Mouse (Mus musculus) MEL-GATA-1-ER (cell line): ENCODE data around the gene Fam214b.

Experiments used
- DNase-seq: peaks from one replicate; pipeline ENCODE4 v3.0.0-alpha.2; 2012; ENCODE audit warnings: low read depth; ENCODE audit errors: extremely low read depth

Gene Fam214b

DNA sequence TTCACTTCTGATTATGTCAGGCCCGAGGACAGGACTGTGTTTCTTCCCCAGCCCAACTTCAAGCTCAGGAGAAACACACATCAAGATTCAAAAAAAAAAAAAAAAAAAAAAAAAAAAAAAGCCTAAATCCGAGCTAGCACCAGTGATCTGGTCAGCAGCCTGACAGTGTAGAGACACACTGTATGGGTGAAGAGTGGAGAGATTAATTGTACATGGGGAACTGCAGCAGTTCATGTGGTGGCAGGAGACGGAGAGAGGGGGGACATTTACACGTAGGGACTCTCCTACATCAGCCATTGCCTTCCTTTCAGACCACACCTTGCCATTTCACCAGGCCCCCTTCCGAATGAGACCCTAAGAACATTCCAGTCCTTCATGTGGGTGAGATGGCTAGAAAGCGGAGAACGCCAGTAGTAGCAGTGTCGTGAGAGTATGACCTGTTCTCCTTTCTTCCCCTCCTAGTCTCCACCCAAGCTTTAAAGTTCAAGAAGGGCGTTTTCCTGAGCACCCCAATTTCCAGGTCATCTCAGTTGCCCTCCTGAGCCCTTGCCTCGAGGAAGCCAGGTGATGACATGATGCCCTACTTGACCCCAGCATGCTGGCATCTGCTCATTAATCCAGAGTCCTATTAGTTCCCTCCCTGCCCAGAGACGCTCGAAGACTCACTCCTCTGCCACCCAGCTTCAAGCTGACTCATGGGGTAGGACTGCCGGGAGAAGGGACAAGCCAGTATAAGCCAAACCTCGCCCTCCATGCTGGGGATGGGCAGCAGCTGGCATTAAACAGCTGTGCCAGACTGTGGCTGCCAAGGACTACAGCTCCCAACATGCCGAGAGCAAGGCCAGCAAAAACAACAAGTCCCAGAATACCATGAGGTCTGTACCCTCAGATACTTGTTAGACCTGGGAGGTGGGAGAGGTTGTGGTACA lies 7.2 kb downstream of the Fam214b start:
- DNase-seq: no peak

GRCm38 (mm10) chr4:43037860-43038566 lies 8.0 kb downstream of the Fam214b start:
- peak; percentile 86 for DNase-seq

DNA sequence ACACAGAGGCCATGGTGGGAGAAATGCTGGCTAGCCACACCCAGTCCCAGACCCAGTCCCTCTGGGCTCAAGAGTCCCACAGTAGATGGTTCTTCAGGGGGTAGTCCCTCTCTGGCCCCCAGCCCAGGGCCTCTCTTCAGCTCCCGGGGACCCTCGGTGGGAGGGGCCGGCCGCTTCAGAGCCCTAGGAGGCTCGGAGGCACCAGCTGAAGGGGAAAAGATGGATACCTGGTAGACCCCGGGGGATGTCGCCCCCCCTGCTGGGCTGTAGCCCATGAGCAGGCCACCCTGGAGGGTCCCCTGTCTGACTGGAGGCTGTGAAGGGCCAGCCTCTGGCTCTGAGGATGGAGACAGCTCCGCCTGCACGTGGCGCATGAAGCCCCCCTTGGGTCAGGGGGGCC lies 9.7 kb downstream of the Fam214b start:
- no peak for DNase-seq

- no peak for DNase-seq
Observed at GRCm38 (mm10) chr4:43035851-43036250, 10.2 kb downstream of the Fam214b start.

GRCm38 (mm10) chr4:43033481-43033880 lies 12.5 kb downstream of the Fam214b start:
- no peak for DNase-seq

- no peak for DNase-seq
Observed at GRCm38 (mm10) chr4:43032501-43032900, 13.5 kb downstream of the Fam214b start.

GRCm38 (mm10) chr4:43031237-43031995 lies 14.6 kb downstream of the Fam214b start, which contains the start of gene Stoml2:
Gene Stoml2 (minus strand): TSS chr4:43031710.
- peak; percentile 89 for DNase-seq

DNA sequence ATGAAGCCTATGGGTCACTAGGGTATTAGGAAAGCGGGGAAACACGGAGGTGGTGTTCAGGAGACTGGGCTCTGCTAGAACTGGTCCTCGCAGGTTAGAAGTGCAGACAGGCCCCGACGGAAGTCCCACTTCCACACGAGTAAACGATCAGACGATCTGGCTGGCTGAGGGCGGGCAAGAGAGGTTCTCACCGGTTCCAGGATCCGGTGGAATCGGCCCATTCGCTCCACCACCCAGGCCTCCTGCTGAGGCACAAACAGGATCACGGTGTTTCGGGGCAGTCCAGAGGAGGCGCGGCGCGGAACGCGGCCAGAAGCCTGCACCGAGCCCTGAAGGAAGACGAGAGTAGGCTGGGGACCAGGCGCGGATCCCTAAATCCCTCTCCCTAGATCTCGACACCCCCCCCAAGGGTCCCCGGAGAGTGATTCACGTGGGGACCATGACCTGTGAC lies 15.2 kb downstream of the Fam214b start:
- no peak for DNase-seq

- no peak for DNase-seq
Observed at GRCm38 (mm10) chr4:43030352-43030751, 15.7 kb downstream of the Fam214b start.

GRCm38 (mm10) chr4:43029749-43030148 lies 16.3 kb downstream of the Fam214b start:
- DNase-seq: no peak

DNA sequence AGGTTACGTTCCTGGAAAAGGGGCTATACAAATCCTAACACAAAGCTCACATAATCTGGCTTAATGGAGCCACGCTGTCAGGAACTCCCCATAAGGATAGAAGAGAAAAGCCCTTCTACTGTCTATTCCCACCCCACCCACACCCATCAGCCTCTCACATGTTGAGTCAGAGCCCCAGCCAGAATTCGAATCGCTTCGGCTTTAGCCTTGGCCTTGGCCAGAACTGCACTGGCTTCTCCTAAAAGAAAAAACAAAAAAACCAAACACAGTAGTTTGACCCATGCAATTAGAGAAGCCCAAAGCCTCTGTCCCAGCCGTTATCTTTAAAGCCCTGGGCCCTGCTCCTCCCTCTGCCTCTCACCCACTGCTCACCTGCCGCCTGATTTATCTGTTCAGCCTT lies 16.9 kb downstream of the Fam214b start:
- no peak for DNase-seq

DNA sequence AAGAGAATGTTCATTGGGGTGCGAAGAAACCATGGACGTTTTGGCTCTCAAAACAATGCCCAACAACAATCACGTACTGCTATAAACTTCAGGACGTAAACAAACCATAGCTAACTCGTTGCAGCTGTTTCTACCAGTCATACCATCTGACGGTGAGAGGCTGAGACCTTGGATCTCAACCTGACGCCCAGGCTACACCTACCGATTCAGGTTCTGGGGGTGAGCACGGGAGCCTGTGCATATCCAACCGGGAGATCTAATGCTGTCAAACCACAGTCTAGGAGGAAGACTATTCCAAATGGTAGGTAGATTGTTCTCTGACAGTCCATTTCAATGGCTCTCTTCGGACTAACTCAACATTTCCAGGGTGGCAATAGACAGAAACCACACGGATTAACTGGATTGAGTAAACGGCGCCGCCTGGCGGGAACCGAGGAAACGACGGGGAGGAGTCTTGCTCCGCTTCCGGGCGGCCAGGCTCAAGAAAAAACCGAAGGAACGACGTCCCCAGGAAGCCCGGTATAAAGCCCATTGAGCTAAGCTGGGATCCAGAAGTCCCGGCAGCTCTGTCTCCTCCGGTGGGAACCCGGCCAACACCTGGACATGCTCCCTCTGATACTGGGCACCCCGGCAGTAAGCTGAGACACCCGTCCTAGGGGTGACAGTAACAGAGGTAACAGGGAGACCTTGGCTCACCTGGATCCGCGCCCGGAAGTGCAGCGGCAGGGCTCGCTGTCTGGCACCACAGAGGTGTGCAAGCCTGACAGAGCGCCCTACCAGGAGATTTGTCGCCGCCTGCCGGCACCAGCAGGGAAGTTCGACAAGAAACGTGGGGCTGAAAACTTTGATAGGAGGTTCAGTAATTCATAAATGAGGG lies 20.7 kb downstream of the Fam214b start, which contains the start of gene Pigo:
Gene Pigo, minus strand, starts transcription at position 736 of the 877 bp plus-strand sequence.
- peak; percentile 78 for DNase-seq

DNA sequence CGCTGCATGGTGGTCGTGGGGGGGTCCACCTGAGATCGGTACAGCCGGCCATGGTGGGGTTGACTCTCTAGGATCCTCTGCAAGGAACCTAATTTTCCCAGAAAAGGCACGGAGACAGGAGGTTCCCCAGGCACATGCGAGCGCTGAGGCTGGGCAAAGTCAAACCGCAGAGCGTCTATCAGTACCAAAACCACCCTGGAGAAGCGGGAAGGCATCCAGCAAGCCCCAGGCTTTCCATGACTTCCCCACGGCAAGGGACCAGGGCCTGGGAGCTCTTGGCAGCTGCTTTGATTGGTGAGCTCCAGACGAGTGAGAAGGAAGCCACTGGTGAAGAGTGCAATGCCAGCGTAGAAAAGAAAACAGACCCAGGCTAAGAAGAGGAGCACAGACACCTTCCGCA lies 21.3 kb downstream of the Fam214b start:
- no peak for DNase-seq

DNA sequence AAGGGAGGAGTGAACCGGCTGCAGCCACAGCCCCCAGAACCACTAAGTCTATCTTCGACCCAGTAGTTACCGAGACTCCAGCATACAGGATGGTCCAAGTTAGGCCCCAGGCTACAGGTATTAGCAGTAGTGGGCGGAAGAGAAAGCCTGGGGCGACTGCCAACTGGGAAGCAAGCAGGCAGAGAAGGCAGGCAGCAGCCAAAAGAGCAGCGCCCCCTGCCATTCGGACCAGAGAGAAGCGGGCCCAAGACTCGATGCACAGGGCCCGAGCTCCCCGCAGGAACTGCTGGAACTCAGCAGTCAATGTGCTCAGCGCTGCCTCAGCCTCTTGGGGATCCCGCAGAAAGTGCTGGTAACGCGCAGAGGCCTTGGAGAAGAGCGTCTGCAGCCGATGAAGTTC lies 24.7 kb downstream of the Fam214b start:
- no peak for DNase-seq

GRCm38 (mm10) chr4:43020876-43021275 lies 25.1 kb downstream of the Fam214b start:
- no peak for DNase-seq

DNA sequence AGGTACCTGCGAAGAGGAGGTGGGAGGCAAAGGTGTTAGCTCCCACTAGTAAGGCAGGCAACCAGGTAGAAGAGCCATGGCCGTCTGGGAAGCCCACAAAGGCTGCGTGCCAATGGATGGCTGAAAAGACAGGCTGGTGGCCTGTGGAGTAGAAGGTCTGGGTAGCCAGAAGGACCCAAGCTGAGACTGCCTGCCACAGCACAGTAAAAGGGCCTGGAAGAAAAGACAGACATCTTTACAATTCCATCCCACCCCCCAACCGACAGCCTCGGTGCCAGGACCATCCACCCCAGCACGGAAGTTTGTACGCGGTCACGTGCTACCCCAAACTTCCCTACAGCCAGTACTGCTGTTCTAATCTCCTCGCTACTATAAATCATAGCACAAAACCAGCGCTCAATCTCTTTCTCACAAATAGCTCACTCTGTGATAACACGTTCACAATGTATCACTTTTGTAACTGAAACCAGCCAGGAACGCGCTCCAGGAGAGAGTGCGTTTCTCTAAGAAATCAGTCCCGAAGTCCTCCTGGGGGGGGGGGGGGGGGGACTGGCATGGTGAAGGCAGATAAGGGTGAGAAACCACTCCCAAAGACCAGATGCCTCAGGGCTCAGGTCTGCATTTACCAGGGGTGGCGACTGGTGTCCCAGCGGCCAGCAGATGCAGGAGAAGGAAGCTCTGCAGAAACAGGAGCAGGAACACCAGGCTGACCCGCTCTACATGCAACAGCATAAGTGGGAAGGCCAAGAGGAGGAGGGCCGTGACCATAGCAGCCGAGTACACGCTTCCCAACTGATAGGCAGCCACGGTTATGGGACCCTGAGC lies 26.2 kb downstream of the Fam214b start:
- no peak for DNase-seq

- DNase-seq: no peak
Observed at GRCm38 (mm10) chr4:43019176-43019575, 26.8 kb downstream of the Fam214b start.

- DNase-seq: no peak
Observed at GRCm38 (mm10) chr4:43018156-43018555, 27.9 kb downstream of the Fam214b start.

- no peak for DNase-seq
Observed at GRCm38 (mm10) chr4:43012091-43012490, 33.9 kb downstream of the Fam214b start.
